Mouse (Mus musculus) right cerebral cortex, postnatal 10 days (tissue): ENCODE results near the gene Erc1.

Experiments used
- DNase-seq, 2 experiments: peaks; one replicate each; pipeline ENCODE4 v3.0.0; 2021; ENCODE audit warnings: low spot score in 2 of 2

Gene Erc1

GRCm38 (mm10) chr6:119803239-119803638 is 44.7 kb downstream of the Erc1 start:
- no peak for DNase-seq

DNA sequence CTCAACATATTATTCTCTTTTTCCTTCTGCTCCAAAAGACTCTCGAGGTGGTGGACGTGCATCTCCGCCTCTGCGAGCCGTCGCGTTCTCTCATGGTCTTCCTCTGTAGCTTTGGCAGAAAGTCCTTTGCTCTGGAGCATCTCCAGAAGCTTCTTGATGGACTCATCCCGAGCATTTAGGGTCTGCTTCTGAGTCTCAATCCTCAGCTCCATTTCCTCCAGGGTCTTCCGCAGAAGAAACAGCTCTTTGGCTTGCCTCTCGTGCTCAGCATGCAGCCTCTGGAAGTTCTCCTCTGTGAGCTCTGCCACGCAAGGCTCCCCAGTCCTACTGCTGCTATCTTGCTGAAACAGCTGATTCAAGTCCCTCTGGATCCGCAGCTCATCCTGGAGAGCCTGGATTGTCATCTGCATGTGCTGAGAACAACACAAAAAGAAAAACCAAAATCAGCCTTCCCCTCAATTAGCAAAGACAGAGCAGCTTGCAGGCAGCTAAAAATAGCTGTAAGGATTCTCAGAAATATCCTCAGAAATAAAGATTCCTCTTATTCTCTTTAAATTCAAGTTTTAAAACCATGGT is 51.0 kb downstream of the Erc1 start:
- DNase-seq = peak; percentile 64 to 80

GRCm38 (mm10) chr6:119796291-119796690 is 51.7 kb downstream of the Erc1 start:
- DNase-seq = no peak

DNA sequence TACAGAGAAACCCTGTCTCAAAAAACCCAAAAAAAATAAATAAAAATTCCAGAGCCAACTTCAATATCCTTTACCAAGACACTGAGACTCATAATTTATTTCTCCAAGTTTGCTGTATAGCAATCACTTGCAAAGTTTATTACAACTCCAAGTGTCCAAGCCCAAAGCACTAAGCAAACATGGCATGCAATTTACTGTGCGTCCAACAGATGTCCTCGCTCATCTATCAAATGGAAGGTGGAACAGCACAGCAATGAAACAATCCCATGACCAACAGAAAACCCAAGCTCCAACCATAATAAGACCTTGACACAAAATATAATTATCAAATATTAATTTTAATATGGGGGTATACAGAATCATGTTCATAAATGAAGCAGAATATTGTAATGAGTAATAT is 55.4 kb downstream of the Erc1 start:
- DNase-seq = peak; percentile 58 to 72

GRCm38 (mm10) chr6:119782416-119782815 is 65.6 kb downstream of the Erc1 start:
- DNase-seq = no peak

DNA sequence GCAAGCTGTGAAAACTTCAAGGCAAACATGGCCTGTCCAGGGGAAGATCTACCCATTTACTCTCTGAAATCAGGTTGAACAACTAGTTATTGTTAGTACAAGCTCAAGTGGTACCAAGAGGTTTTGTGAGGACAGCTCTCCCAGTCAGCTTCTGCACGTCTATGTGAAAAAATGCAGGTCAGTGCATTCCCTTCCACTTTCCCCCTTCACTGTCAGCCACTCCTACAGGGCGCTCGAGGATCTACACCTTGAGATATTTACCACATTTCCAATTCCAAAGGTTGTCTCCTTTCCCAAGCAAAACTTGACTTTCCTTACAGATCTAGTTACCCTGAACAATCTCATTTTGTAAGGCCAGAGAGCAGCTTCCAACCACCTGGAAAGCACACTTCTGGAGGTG is 66.9 kb downstream of the Erc1 start:
- DNase-seq = no peak

GRCm38 (mm10) chr6:119768778-119769177 is 79.2 kb downstream of the Erc1 start:
- no peak for DNase-seq

DNA sequence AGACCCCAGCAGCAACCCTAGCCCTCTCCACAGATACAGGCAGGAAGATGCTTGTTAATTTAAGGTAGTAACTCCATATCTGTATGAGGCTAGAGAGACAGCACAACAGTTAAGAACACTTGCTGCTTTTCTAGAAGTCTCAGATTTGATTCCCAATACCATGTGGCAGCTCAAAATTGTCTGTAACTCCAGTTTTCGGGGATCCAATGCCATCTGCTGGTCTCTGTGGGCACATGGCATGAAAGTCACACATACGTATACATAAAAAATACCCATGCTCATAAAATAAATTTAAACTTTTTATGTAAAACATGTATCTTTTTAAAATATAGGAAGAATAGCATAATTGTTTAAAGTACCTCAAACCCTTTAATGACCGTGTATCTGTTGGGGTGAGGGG is 83.6 kb downstream of the Erc1 start:
- no peak for DNase-seq

DNA sequence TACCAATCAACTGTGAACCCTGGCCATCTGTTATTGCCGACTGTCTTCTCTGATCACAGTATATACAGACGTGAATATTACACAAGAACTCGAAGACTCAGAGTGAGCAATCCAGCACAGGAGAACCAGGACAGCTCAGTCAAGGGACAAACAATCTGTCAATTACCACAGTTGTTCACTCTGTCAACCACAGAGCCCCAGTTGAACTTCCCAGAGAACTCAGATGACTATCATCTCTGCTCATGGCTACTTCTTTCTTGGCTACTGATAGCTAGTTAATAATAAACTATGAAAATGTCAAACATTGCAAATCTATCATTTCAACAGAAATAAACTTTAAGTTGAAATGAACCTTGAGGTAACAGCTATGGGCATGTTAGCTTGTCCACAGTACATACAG is 88.1 kb downstream of the Erc1 start:
- no peak for DNase-seq

- no peak for DNase-seq
Measured at GRCm38 (mm10) chr6:119758490-119758889, 89.5 kb downstream of the Erc1 start.

DNA sequence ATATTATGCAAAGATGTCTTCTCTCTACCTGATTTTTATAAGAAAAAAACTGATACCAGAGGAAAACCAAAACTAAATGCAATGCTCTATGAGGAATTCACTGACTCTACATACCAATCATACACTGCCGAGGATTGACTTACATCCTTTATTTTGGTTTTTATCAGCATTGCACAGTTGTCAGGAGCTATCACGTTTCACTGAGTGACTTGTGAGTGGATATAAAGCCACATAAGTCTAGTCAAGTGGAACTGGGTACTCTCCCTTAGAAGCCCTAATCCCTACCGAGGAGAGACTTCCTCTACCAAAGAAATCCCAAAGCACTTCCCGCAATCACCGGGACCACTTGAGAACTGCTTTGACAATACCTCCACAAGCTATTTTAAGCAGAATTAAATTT is 90.2 kb downstream of the Erc1 start:
- DNase-seq = no peak

DNA sequence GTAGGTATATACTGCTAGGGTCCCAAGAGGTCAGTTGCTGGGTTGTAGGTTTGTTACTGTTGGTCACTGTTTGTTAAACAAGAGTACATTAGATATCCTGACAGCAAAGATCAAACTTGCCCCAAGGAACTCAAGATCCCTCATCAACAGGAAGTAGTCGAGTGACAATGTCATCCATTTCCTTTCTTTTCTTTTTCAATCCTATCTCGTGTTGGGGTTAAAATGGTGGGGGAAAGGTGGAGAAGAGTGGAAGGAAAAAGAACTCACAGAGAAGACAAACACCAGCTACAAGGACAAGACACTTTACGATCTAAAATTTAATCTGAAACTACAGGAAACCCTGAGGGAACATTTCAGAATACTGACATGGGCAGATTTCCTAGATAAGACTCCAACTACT is 92.1 kb downstream of the Erc1 start:
- no peak for DNase-seq

DNA sequence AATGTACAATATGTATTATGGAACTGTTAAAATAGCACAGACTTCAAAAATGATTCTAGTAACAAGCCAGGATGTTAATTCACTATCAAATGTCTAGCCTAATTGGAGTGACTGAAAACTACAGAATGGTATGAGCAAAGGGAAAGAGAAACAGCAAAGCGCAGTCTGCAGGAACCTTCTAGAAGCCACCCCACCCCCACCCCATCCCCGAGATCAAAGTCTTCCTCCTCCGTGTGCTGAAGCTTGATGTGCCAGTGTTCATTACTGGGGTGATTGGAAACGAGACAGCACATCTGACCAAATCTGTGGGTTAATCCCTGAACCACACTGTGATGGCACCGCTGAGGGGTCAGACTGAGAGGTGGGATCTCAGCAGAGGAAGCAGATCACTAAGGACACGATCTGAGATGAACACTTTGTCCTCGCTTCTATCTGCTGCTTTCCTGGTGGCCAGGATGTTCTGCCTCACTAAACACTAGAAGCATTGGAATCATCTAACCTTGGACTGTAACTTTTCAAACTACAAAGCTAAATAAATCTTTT is 98.8 kb downstream of the Erc1 start:
- no peak for DNase-seq

GRCm38 (mm10) chr6:119741861-119742260 is 106.1 kb downstream of the Erc1 start:
- DNase-seq = no peak

DNA sequence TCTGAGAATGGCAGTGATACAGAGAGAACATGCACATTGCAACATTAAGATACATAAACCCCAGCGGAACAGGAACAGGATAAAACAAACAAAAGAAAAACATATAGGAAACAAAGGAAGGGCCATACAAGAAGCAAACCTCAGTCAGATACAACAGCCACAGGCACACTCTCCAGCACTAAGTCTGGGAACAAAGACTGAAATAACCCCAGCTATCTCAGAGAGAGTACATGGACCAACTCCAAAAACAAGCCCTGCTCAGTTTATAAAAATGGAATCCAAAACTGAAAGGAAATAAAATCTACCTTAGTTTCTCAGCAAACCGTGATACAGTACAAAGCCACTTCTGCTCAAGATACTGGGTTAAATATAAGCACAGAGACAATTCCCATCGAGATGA is 107.4 kb downstream of the Erc1 start:
- no peak for DNase-seq

GRCm38 (mm10) chr6:119738638-119739375 is 109.2 kb downstream of the Erc1 start:
- DNase-seq = no peak

- no peak for DNase-seq
Measured at GRCm38 (mm10) chr6:119737716-119738115, 110.3 kb downstream of the Erc1 start.

GRCm38 (mm10) chr6:119735937-119736336 is 112.0 kb downstream of the Erc1 start:
- no peak for DNase-seq

GRCm38 (mm10) chr6:119731155-119731554 is 116.8 kb downstream of the Erc1 start:
- no peak for DNase-seq

DNA sequence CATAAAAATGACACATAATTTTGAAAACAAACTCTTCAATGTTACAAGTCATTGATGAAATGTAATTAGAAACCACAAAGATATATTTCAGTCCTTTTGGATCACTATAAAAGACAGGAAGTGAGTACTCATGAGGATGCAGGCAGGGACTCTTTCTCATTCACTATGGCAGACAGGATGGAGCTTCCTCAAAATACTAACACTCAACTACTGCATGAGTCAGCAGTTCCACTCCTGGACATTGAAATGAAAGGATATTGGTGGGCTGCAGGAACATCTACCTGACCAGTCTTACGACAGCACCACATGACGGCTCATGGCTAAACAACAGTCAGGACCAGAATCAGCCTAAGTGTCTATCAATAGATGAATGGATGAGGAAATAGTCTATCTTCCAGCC is 132.7 kb downstream of the Erc1 start:
- no peak for DNase-seq

- no peak for DNase-seq
Measured at GRCm38 (mm10) chr6:119713961-119714360, 134.0 kb downstream of the Erc1 start.

GRCm38 (mm10) chr6:119712486-119712885 is 135.5 kb downstream of the Erc1 start:
- DNase-seq = no peak

GRCm38 (mm10) chr6:119711649-119712305 is 136.2 kb downstream of the Erc1 start:
- DNase-seq = no peak
